Mouse (Mus musculus): ENCODE measurements around the gene Colgalt2. TPM values are rescaled to one million over a fixed set of nuclear protein-coding genes. Genes with fewer than 3 reads are reported as not detected.
A peak's percentile ranks its signal among the peaks of the same experiment; 100 is the strongest.
"Not testable (repeated sequence)": the region's sequence is repeated elsewhere in the genome, so short reads cannot be mapped to it uniquely, and the experiment has no call there.

The Colgalt2 gene
- 1.0 and 1.1 TPM in 2 replicates for polyA plus RNA-seq (2012; rRNA removed)

- H3K4me1 ChIP-seq (replicated peaks; ENCODE audit: control insufficient read depth, insufficient read depth, low read length): peaks cover 6% of the 10 kb centered on the region; the same call in 1 of the 2 replicates
- no peak within 1 kb of the TSS for H3K27ac ChIP-seq (ENCODE audit: control insufficient read depth, insufficient read depth, low read length)
- peak within 1 kb of the TSS; percentile 23 for H3K4me3 ChIP-seq (ENCODE audit: control insufficient read depth, insufficient read depth, low read length)
- peak; percentile 39 for DNase-seq
- H3K36me3 ChIP-seq (ENCODE audit: control insufficient read depth, insufficient read depth, low read length): no peaks in the 10 kb centered on the region
- WGBS: 2% methylated on average over 70 of the region's 70 CpGs
- peaks cover 8% of the 10 kb centered on the region for H3K27me3 ChIP-seq (ENCODE audit: control insufficient read depth, insufficient read depth, low read length)
- TF ChIP-seq POLR2A (IDR thresholded peaks at IDR 0.05; ENCODE audit: control insufficient read depth, extremely low read depth, insufficient read depth, low read length, poor library complexity): no peak
- no peak for TF ChIP-seq CTCF (IDR thresholded peaks at IDR 0.05; ENCODE audit: borderline replicate concordance, control insufficient read depth, extremely low read depth, insufficient read depth, low read length, poor library complexity)
Measured at GRCm38 (mm10) chr1:152399790-152400555, at the start of gene Colgalt2. TSS of gene Colgalt2 (plus strand) at chr1:152399830.

GRCm38 (mm10) chr1:152356721-152357120 is 42.9 kb upstream of the Colgalt2 start:
- no peak for DNase-seq
- TF ChIP-seq CTCF (IDR thresholded peaks at IDR 0.05; ENCODE audit: borderline replicate concordance, control insufficient read depth, extremely low read depth, insufficient read depth, low read length, poor library complexity) (no peak), POLR2A (IDR thresholded peaks at IDR 0.05; ENCODE audit: control insufficient read depth, extremely low read depth, insufficient read depth, low read length, poor library complexity) (no peak)
- no peak overlapping the region for H3K4me3 ChIP-seq (ENCODE audit: control insufficient read depth, insufficient read depth, low read length)
- 90% methylated on average over 4 of the region's 4 CpGs for WGBS
- H3K36me3 ChIP-seq (ENCODE audit: control insufficient read depth, insufficient read depth, low read length): no peaks in the 10 kb centered on the region
- H3K27ac ChIP-seq (ENCODE audit: control insufficient read depth, insufficient read depth, low read length): no peak overlapping the region
- no peaks in the 10 kb centered on the region for H3K27me3 ChIP-seq (ENCODE audit: control insufficient read depth, insufficient read depth, low read length)
- no peaks in the 10 kb centered on the region for H3K4me1 ChIP-seq (replicated peaks; ENCODE audit: control insufficient read depth, insufficient read depth, low read length)

- H3K4me3 ChIP-seq (ENCODE audit: control insufficient read depth, insufficient read depth, low read length): no peak overlapping the region
- H3K4me1 ChIP-seq (replicated peaks; ENCODE audit: control insufficient read depth, insufficient read depth, low read length): no peaks in the 10 kb centered on the region
- TF ChIP-seq CTCF (IDR thresholded peaks at IDR 0.05; ENCODE audit: borderline replicate concordance, control insufficient read depth, extremely low read depth, insufficient read depth, low read length, poor library complexity) (no peak), POLR2A (IDR thresholded peaks at IDR 0.05; ENCODE audit: control insufficient read depth, extremely low read depth, insufficient read depth, low read length, poor library complexity) (no peak)
- DNase-seq: no peak
- H3K27ac ChIP-seq (ENCODE audit: control insufficient read depth, insufficient read depth, low read length): no peak overlapping the region
- no peaks in the 10 kb centered on the region for H3K27me3 ChIP-seq (ENCODE audit: control insufficient read depth, insufficient read depth, low read length)
- no peaks in the 10 kb centered on the region; the same call in 1 of the 2 replicates for H3K36me3 ChIP-seq (ENCODE audit: control insufficient read depth, insufficient read depth, low read length)
- WGBS: 87% methylated on average over 13 of the region's 13 CpGs
Measured at GRCm38 (mm10) chr1:152368311-152369088, 31.1 kb upstream of the Colgalt2 start.

GRCm38 (mm10) chr1:152369139-152369538 is 30.5 kb upstream of the Colgalt2 start:
- H3K4me3 ChIP-seq (ENCODE audit: control insufficient read depth, insufficient read depth, low read length): no peak overlapping the region
- H3K4me1 ChIP-seq (replicated peaks; ENCODE audit: control insufficient read depth, insufficient read depth, low read length): no peaks in the 10 kb centered on the region
- DNase-seq: peak; percentile 23
- H3K36me3 ChIP-seq (ENCODE audit: control insufficient read depth, insufficient read depth, low read length): no peaks in the 10 kb centered on the region; the same call in 1 of the 2 replicates
- H3K27ac ChIP-seq (ENCODE audit: control insufficient read depth, insufficient read depth, low read length): no peak overlapping the region
- H3K27me3 ChIP-seq (ENCODE audit: control insufficient read depth, insufficient read depth, low read length): no peaks in the 10 kb centered on the region
- WGBS: 13% methylated on average over 4 of the region's 4 CpGs
- no peak for TF ChIP-seq CTCF (IDR thresholded peaks at IDR 0.05; ENCODE audit: borderline replicate concordance, control insufficient read depth, extremely low read depth, insufficient read depth, low read length, poor library complexity)
- no peak for TF ChIP-seq POLR2A (IDR thresholded peaks at IDR 0.05; ENCODE audit: control insufficient read depth, extremely low read depth, insufficient read depth, low read length, poor library complexity)

GRCm38 (mm10) chr1:152378311-152378710 is 21.3 kb upstream of the Colgalt2 start:
- DNase-seq: no peak
- H3K4me1 ChIP-seq (replicated peaks; ENCODE audit: control insufficient read depth, insufficient read depth, low read length): no peaks in the 10 kb centered on the region
- TF ChIP-seq POLR2A (IDR thresholded peaks at IDR 0.05; ENCODE audit: control insufficient read depth, extremely low read depth, insufficient read depth, low read length, poor library complexity) (no peak), CTCF (IDR thresholded peaks at IDR 0.05; ENCODE audit: borderline replicate concordance, control insufficient read depth, extremely low read depth, insufficient read depth, low read length, poor library complexity) (no peak)
- peaks cover 4% of the 10 kb centered on the region; the same call in 1 of the 2 replicates for H3K36me3 ChIP-seq (ENCODE audit: control insufficient read depth, insufficient read depth, low read length)
- WGBS: 97% methylated on average over 5 of the region's 5 CpGs
- no peak overlapping the region for H3K4me3 ChIP-seq (ENCODE audit: control insufficient read depth, insufficient read depth, low read length)
- no peak overlapping the region for H3K27ac ChIP-seq (ENCODE audit: control insufficient read depth, insufficient read depth, low read length)
- H3K27me3 ChIP-seq (ENCODE audit: control insufficient read depth, insufficient read depth, low read length): no peaks in the 10 kb centered on the region

GRCm38 (mm10) chr1:152384589-152384988 is 15.0 kb upstream of the Colgalt2 start:
- Histone ChIP-seq H3K4me3 (ENCODE audit: control insufficient read depth, insufficient read depth, low read length) (no peak overlapping the region), H3K27ac (ENCODE audit: control insufficient read depth, insufficient read depth, low read length) (no peak overlapping the region), H3K36me3 (ENCODE audit: control insufficient read depth, insufficient read depth, low read length) (peaks cover 4% of the 10 kb centered on the region; the same call in 1 of the 2 replicates), H3K27me3 (ENCODE audit: control insufficient read depth, insufficient read depth, low read length) (no peaks in the 10 kb centered on the region), H3K4me1 (replicated peaks; ENCODE audit: control insufficient read depth, insufficient read depth, low read length) (no peaks in the 10 kb centered on the region)
- no peak for TF ChIP-seq CTCF (IDR thresholded peaks at IDR 0.05; ENCODE audit: borderline replicate concordance, control insufficient read depth, extremely low read depth, insufficient read depth, low read length, poor library complexity)
- no peak for TF ChIP-seq POLR2A (IDR thresholded peaks at IDR 0.05; ENCODE audit: control insufficient read depth, extremely low read depth, insufficient read depth, low read length, poor library complexity)
- WGBS: 95% methylated on average over 1 of the region's 1 CpGs
- no peak for DNase-seq

- not testable (repeated sequence) for H3K27ac ChIP-seq (ENCODE audit: control insufficient read depth, insufficient read depth, low read length); DNase-seq; H3K4me1 ChIP-seq (replicated peaks; ENCODE audit: control insufficient read depth, insufficient read depth, low read length); H3K4me3 ChIP-seq (ENCODE audit: control insufficient read depth, insufficient read depth, low read length); H3K27me3 ChIP-seq (ENCODE audit: control insufficient read depth, insufficient read depth, low read length); H3K36me3 ChIP-seq (ENCODE audit: control insufficient read depth, insufficient read depth, low read length)
- WGBS: 38% methylated on average over 2 of the region's 4 CpGs
Measured at GRCm38 (mm10) chr1:152385693-152386092, 13.9 kb upstream of the Colgalt2 start.

Data from thymus, adult 2 months (tissue).